Mouse (Mus musculus): ENCODE measurements around the gene Tmem108. TPM values are rescaled to one million over a fixed set of nuclear protein-coding genes. Genes with fewer than 3 reads are reported as not detected.

The Tmem108 gene
- total and polyA plus RNA-seq, 3 experiments: 4.6 to 9.1 (median 4.7) TPM

GRCm38 (mm10) chr9:103758246-103758645 is 3.4 kb downstream of the Tmem108 start:
- Histone ChIP-seq H3K4me3 (no peak overlapping the region), H3K4me1 (ENCODE audit: control insufficient read depth, insufficient read depth, low read length) (no peaks in the 10 kb centered on the region), H3K79me2 (replicated peaks; ENCODE audit: control insufficient read depth, insufficient read depth, low read length) (no peaks in the 10 kb centered on the region), H3K36me3 (ENCODE audit: control insufficient read depth, insufficient read depth, low read length) (no peaks in the 10 kb centered on the region), H3K27me3 (ENCODE audit: control insufficient read depth, insufficient read depth, low read length) (peaks cover 4% of the 10 kb centered on the region), H3K27ac (no peak overlapping the region), H3K9ac (ENCODE audit: low read depth, low read length) (no peak overlapping the region)
- WGBS: 75% methylated on average over 7 of the region's 7 CpGs
- intact Hi-C loops (cut with DNase I): no loop called here
- no peak for DNase-seq
- TF ChIP-seq POLR2A (IDR thresholded peaks at IDR 0.05; ENCODE audit: insufficient read depth, low read depth, low read length) (no peak), EP300 (IDR thresholded peaks at IDR 0.05; ENCODE audit: insufficient read depth, low read depth, low read length) (no peak), CTCF (IDR thresholded peaks at IDR 0.05) (no peak)

GRCm38 (mm10) chr9:103752618-103753017 is 9.0 kb downstream of the Tmem108 start:
- intact Hi-C loops (cut with DNase I): no loop called here
- H3K27me3 ChIP-seq (ENCODE audit: control insufficient read depth, insufficient read depth, low read length): no peaks in the 10 kb centered on the region
- no peak overlapping the region for H3K4me3 ChIP-seq
- no peak for TF ChIP-seq POLR2A (IDR thresholded peaks at IDR 0.05; ENCODE audit: insufficient read depth, low read depth, low read length)
- no peak for TF ChIP-seq EP300 (IDR thresholded peaks at IDR 0.05; ENCODE audit: insufficient read depth, low read depth, low read length)
- no peak for TF ChIP-seq CTCF (IDR thresholded peaks at IDR 0.05)
- DNase-seq: no peak
- WGBS: 86% methylated on average over 10 of the region's 10 CpGs
- no peaks in the 10 kb centered on the region for H3K79me2 ChIP-seq (replicated peaks; ENCODE audit: control insufficient read depth, insufficient read depth, low read length)
- no peaks in the 10 kb centered on the region for H3K4me1 ChIP-seq (ENCODE audit: control insufficient read depth, insufficient read depth, low read length)
- H3K27ac ChIP-seq: no peak overlapping the region
- no peak overlapping the region for H3K9ac ChIP-seq (ENCODE audit: low read depth, low read length)
- H3K36me3 ChIP-seq (ENCODE audit: control insufficient read depth, insufficient read depth, low read length): no peaks in the 10 kb centered on the region

- intact Hi-C loops (cut with DNase I): no loop called here
- H3K27ac ChIP-seq: no peak overlapping the region
- no peak overlapping the region for H3K9ac ChIP-seq (ENCODE audit: low read depth, low read length)
- no peaks in the 10 kb centered on the region for H3K79me2 ChIP-seq (replicated peaks; ENCODE audit: control insufficient read depth, insufficient read depth, low read length)
- no peak for DNase-seq
- no peaks in the 10 kb centered on the region for H3K27me3 ChIP-seq (ENCODE audit: control insufficient read depth, insufficient read depth, low read length)
- WGBS: 46% methylated on average over 9 of the region's 9 CpGs
- TF ChIP-seq EP300 (IDR thresholded peaks at IDR 0.05; ENCODE audit: insufficient read depth, low read depth, low read length) (no peak), POLR2A (IDR thresholded peaks at IDR 0.05; ENCODE audit: insufficient read depth, low read depth, low read length) (no peak), CTCF (IDR thresholded peaks at IDR 0.05) (no peak)
- no peaks in the 10 kb centered on the region for H3K36me3 ChIP-seq (ENCODE audit: control insufficient read depth, insufficient read depth, low read length)
- H3K4me1 ChIP-seq (ENCODE audit: control insufficient read depth, insufficient read depth, low read length): no peaks in the 10 kb centered on the region
- no peak overlapping the region for H3K4me3 ChIP-seq
These were observed 10.1 kb downstream of the Tmem108 start for GRCm38 (mm10) chr9:103751568-103751967.

- no peak for DNase-seq
- Histone ChIP-seq H3K4me3 (no peak overlapping the region), H3K4me1 (ENCODE audit: control insufficient read depth, insufficient read depth, low read length) (no peaks in the 10 kb centered on the region), H3K36me3 (ENCODE audit: control insufficient read depth, insufficient read depth, low read length) (no peaks in the 10 kb centered on the region), H3K79me2 (replicated peaks; ENCODE audit: control insufficient read depth, insufficient read depth, low read length) (no peaks in the 10 kb centered on the region), H3K27me3 (ENCODE audit: control insufficient read depth, insufficient read depth, low read length) (no peaks in the 10 kb centered on the region), H3K27ac (no peak overlapping the region), H3K9ac (ENCODE audit: low read depth, low read length) (no peak overlapping the region)
- intact Hi-C loops (cut with DNase I): no loop called here
- TF ChIP-seq CTCF (IDR thresholded peaks at IDR 0.05) (no peak), POLR2A (IDR thresholded peaks at IDR 0.05; ENCODE audit: insufficient read depth, low read depth, low read length) (no peak), EP300 (IDR thresholded peaks at IDR 0.05; ENCODE audit: insufficient read depth, low read depth, low read length) (no peak)
- WGBS: 84% methylated on average over 9 of the region's 9 CpGs
These were observed 11.1 kb downstream of the Tmem108 start for GRCm38 (mm10) chr9:103750491-103750890.

GRCm38 (mm10) chr9:103746598-103746997 is 15.0 kb downstream of the Tmem108 start:
- Histone ChIP-seq H3K9ac (ENCODE audit: low read depth, low read length) (no peak overlapping the region), H3K27me3 (ENCODE audit: control insufficient read depth, insufficient read depth, low read length) (no peaks in the 10 kb centered on the region), H3K27ac (no peak overlapping the region), H3K4me1 (ENCODE audit: control insufficient read depth, insufficient read depth, low read length) (no peaks in the 10 kb centered on the region), H3K36me3 (ENCODE audit: control insufficient read depth, insufficient read depth, low read length) (no peaks in the 10 kb centered on the region), H3K4me3 (no peak overlapping the region), H3K79me2 (replicated peaks; ENCODE audit: control insufficient read depth, insufficient read depth, low read length) (no peaks in the 10 kb centered on the region)
- TF ChIP-seq CTCF (IDR thresholded peaks at IDR 0.05) (no peak), EP300 (IDR thresholded peaks at IDR 0.05; ENCODE audit: insufficient read depth, low read depth, low read length) (no peak), POLR2A (IDR thresholded peaks at IDR 0.05; ENCODE audit: insufficient read depth, low read depth, low read length) (no peak)
- 86% methylated on average over 5 of the region's 5 CpGs for WGBS
- DNase-seq: no peak
- intact Hi-C loops (cut with DNase I): no loop called here

- intact Hi-C loops (cut with DNase I): no loop called here
- Histone ChIP-seq H3K9ac (ENCODE audit: low read depth, low read length) (no peak overlapping the region), H3K36me3 (ENCODE audit: control insufficient read depth, insufficient read depth, low read length) (no peaks in the 10 kb centered on the region), H3K4me3 (no peak overlapping the region), H3K27ac (no peak overlapping the region), H3K79me2 (replicated peaks; ENCODE audit: control insufficient read depth, insufficient read depth, low read length) (no peaks in the 10 kb centered on the region), H3K4me1 (ENCODE audit: control insufficient read depth, insufficient read depth, low read length) (no peaks in the 10 kb centered on the region), H3K27me3 (ENCODE audit: control insufficient read depth, insufficient read depth, low read length) (no peaks in the 10 kb centered on the region)
- DNase-seq: no peak
- 54% methylated on average over 12 of the region's 12 CpGs for WGBS
- TF ChIP-seq POLR2A (IDR thresholded peaks at IDR 0.05; ENCODE audit: insufficient read depth, low read depth, low read length) (no peak), EP300 (IDR thresholded peaks at IDR 0.05; ENCODE audit: insufficient read depth, low read depth, low read length) (no peak), CTCF (IDR thresholded peaks at IDR 0.05) (no peak)
These were observed 21.5 kb downstream of the Tmem108 start for GRCm38 (mm10) chr9:103740145-103740544.
